Mouse (Mus musculus): ENCODE measurements at regions not wholly inside any gene's neighbourhood (a gene's known extent, or its start where the extent isn't known, plus 50 kb on each side); places are given as distances from the start of the nearest gene placed in this dataset.

GRCm38 (mm10) chr8:9093356-9093755 lies 403.0 kb upstream of the Arglu1 start:
- no peak for DNase-seq (ENCODE audit: low read depth)
- TF ChIP-seq CTCF (IDR thresholded peaks at IDR 0.05; ENCODE audit: borderline replicate concordance, extremely low read depth, insufficient read depth, insufficient read length): no peak
- TF ChIP-seq POLR2A (IDR thresholded peaks at IDR 0.05; ENCODE audit: borderline replicate concordance, extremely low read depth, insufficient read depth, insufficient read length, poor library complexity, severe bottlenecking): no peak

- no peak for DNase-seq (ENCODE audit: low read depth)
- no peak for TF ChIP-seq CTCF (IDR thresholded peaks at IDR 0.05; ENCODE audit: borderline replicate concordance, extremely low read depth, insufficient read depth, insufficient read length)
- TF ChIP-seq POLR2A (IDR thresholded peaks at IDR 0.05; ENCODE audit: borderline replicate concordance, extremely low read depth, insufficient read depth, insufficient read length, poor library complexity, severe bottlenecking): no peak
Measured at GRCm38 (mm10) chr8:9072724-9073123, 382.4 kb upstream of the Arglu1 start.

- DNase-seq (ENCODE audit: low read depth): no peak
- TF ChIP-seq POLR2A (IDR thresholded peaks at IDR 0.05; ENCODE audit: borderline replicate concordance, extremely low read depth, insufficient read depth, insufficient read length, poor library complexity, severe bottlenecking) (no peak), CTCF (IDR thresholded peaks at IDR 0.05; ENCODE audit: borderline replicate concordance, extremely low read depth, insufficient read depth, insufficient read length) (no peak)
Measured at GRCm38 (mm10) chr8:9072286-9072685, 382.0 kb upstream of the Arglu1 start.

DNA sequence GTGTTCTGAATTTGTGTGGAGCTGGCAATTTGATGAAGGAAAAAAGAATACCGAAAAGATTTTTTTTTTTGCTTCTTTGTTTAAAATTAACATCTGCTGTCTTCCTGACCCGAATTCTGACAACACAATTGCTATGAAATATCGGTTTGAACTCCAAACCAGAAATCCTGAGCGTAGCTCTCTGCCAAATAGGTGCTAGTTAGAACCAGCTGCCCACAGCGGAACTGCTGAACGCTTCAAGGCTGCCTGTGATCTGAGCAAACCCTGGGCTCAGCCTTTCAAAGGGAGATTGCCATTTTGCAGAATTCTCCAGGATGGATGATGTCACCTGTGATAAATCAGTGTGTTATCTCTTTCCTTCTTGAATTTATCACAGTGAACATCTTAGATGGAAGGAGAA lies 380.6 kb upstream of the Arglu1 start:
- TF ChIP-seq CTCF (IDR thresholded peaks at IDR 0.05; ENCODE audit: borderline replicate concordance, extremely low read depth, insufficient read depth, insufficient read length) (no peak), POLR2A (IDR thresholded peaks at IDR 0.05; ENCODE audit: borderline replicate concordance, extremely low read depth, insufficient read depth, insufficient read length, poor library complexity, severe bottlenecking) (no peak)
- peak; percentile 49 for DNase-seq (ENCODE audit: low read depth)

DNA sequence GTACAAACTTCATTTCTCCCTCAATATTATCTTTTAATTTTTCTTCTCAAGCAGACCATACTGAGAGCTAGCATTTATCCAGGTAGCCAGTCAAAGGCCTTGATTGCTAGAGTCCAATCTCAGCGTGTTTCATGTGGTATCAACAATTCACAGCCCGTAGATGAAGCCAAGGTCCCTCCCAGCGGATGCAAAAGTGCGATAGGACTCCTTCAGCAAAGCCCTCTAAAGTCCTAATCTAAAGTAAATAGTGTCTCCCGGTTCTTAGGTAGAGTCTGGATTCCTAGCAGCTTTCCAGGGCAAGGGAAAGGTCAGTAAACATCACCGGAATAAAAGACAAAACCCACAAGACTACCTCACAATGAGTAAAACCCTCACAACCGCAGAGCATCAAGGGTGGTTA lies 379.5 kb upstream of the Arglu1 start:
- DNase-seq (ENCODE audit: low read depth): no peak
- TF ChIP-seq CTCF (IDR thresholded peaks at IDR 0.05; ENCODE audit: borderline replicate concordance, extremely low read depth, insufficient read depth, insufficient read length) (no peak), POLR2A (IDR thresholded peaks at IDR 0.05; ENCODE audit: borderline replicate concordance, extremely low read depth, insufficient read depth, insufficient read length, poor library complexity, severe bottlenecking) (no peak)

- TF ChIP-seq CTCF (IDR thresholded peaks at IDR 0.05; ENCODE audit: borderline replicate concordance, extremely low read depth, insufficient read depth, insufficient read length) (no peak), POLR2A (IDR thresholded peaks at IDR 0.05; ENCODE audit: borderline replicate concordance, extremely low read depth, insufficient read depth, insufficient read length, poor library complexity, severe bottlenecking) (no peak)
- no peak for DNase-seq (ENCODE audit: low read depth)
Measured at GRCm38 (mm10) chr8:9067731-9068130, 377.4 kb upstream of the Arglu1 start.

DNA sequence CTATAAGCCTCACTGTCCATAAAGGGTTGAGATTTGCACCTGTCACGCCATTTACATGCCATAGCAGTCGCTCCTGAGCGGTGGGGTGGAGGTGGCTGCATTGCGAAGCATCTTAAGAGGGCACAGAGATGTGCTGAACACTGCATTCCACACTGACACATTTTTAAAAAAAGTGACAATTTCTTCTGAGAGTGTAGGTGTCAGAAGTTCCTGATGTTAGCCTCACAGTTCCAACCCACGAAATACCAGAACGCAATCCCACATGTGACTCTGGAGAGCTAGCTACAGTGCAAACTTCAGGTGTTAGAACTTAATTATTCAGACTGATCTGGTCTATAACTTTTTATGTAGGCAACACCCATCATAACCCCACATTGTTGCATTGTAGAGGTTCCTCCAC lies 369.8 kb upstream of the Arglu1 start:
- TF ChIP-seq POLR2A (IDR thresholded peaks at IDR 0.05; ENCODE audit: borderline replicate concordance, extremely low read depth, insufficient read depth, insufficient read length, poor library complexity, severe bottlenecking) (no peak), CTCF (IDR thresholded peaks at IDR 0.05; ENCODE audit: borderline replicate concordance, extremely low read depth, insufficient read depth, insufficient read length) (no peak)

GRCm38 (mm10) chr8:9055416-9055819 lies 365.1 kb upstream of the Arglu1 start:
- no peak for TF ChIP-seq POLR2A (IDR thresholded peaks at IDR 0.05; ENCODE audit: borderline replicate concordance, extremely low read depth, insufficient read depth, insufficient read length, poor library complexity, severe bottlenecking)
- no peak for TF ChIP-seq CTCF (IDR thresholded peaks at IDR 0.05; ENCODE audit: borderline replicate concordance, extremely low read depth, insufficient read depth, insufficient read length)
- no peak for DNase-seq (ENCODE audit: low read depth)

More for the DNA sequence above, 369.8 kb upstream of the Arglu1 start:
- no peak for DNase-seq (ENCODE audit: low read depth)

GRCm38 (mm10) chr8:9054801-9055200 lies 364.5 kb upstream of the Arglu1 start:
- no peak for TF ChIP-seq CTCF (IDR thresholded peaks at IDR 0.05; ENCODE audit: borderline replicate concordance, extremely low read depth, insufficient read depth, insufficient read length)
- no peak for DNase-seq (ENCODE audit: low read depth)

GRCm38 (mm10) chr8:9051699-9052098 lies 361.4 kb upstream of the Arglu1 start:
- peak; percentile 57 for DNase-seq (ENCODE audit: low read depth)
- no peak for TF ChIP-seq POLR2A (IDR thresholded peaks at IDR 0.05; ENCODE audit: borderline replicate concordance, extremely low read depth, insufficient read depth, insufficient read length, poor library complexity, severe bottlenecking)
- no peak for TF ChIP-seq CTCF (IDR thresholded peaks at IDR 0.05; ENCODE audit: borderline replicate concordance, extremely low read depth, insufficient read depth, insufficient read length)

DNA sequence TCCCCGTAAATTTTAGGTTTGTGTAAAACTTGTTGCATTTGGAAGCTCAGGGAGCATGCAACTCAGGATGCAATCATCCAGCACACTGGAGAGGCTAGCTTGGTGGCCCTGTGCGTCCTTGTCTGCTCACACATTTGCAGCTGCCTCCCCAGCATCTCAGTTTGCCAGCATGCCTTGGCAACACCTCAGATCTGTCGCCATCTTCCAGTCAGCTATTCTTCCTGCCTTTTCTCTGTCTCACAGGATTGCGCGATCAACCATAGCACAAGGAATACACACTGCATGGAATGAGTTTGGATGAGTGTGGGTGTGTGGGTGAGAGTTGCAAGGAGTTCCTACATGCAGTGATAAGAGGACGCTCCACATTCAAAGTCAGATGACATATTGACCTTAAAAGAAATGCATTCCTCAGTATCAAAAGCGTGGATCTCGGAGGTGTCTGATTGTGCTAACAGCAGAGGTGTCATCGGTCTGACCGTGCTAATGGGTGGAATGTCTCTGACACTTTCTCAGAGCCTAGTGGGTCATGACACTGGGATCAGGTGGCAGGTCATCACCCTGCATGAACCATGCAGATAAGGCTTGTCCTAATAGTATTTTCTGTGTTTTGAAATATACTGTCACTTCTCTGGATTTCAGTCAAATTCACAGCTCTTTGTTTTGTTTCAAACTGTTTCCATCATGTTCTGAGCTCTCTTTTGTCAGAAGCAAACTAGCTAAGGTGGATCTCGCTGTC lies 360.6 kb upstream of the Arglu1 start:
- no peak for DNase-seq (ENCODE audit: low read depth)
- no peak for TF ChIP-seq POLR2A (IDR thresholded peaks at IDR 0.05; ENCODE audit: borderline replicate concordance, extremely low read depth, insufficient read depth, insufficient read length, poor library complexity, severe bottlenecking)
- TF ChIP-seq CTCF (IDR thresholded peaks at IDR 0.05; ENCODE audit: borderline replicate concordance, extremely low read depth, insufficient read depth, insufficient read length): no peak

GRCm38 (mm10) chr8:9048116-9048515 lies 357.8 kb upstream of the Arglu1 start:
- TF ChIP-seq POLR2A (IDR thresholded peaks at IDR 0.05; ENCODE audit: borderline replicate concordance, extremely low read depth, insufficient read depth, insufficient read length, poor library complexity, severe bottlenecking) (no peak), CTCF (IDR thresholded peaks at IDR 0.05; ENCODE audit: borderline replicate concordance, extremely low read depth, insufficient read depth, insufficient read length) (no peak)
- DNase-seq (ENCODE audit: low read depth): peak; percentile 59
